Mouse (Mus musculus): Measurements from ENCODE around the gene AC134908.4. TPM values are rescaled to one million over a fixed set of nuclear protein-coding genes. Genes with fewer than 3 reads are reported as not detected.
A peak's percentile ranks its signal among the peaks of the same experiment; 100 is the strongest.
"Not testable (repeated sequence)": the region's sequence is repeated elsewhere in the genome, so short reads cannot be mapped to it uniquely, and the experiment has no call there.

AC134908.4 gene
- total RNA-seq, 4 experiments from 2014 or later = 1.8 to 3.3 TPM; not detected in 2

DNA sequence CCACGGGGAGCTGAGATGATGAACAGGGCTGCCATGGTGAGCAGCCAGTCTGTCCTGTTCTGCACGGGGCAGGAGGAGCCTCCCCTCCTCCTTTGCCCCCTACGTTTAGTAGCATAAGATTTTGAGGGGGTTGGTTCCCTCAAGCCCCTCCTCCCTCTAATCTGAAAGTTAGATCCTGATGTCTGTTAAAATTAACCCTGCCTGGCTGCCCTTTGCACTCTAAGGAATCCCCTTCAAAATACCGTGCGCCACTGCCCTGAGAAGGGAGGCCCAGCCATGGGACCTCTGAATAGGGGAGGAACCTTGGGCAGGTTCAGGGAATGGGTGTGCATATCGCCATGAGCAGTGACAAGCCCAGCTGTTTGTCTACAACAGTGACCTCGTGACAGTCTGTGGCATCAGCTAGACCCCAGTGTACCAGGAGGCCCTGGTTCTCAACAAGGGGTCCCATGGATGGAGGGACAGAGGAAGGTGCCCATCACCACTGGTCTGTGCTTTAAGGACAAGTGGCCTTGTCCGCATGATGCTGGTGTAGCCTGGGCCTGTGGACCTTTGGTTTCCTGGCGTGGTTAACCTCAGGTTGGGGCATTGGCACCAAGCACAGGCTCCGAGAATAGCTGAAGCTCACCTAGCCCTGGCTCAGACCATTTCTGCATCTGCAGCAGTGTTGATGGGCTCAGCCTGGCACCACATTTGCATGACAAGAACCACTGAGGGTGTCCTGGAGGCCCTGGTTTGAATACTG lies 20.0 kb downstream of the AC134908.4 start:
- DNase-seq (ENCODE audit: low spot score in 2 of 2) = no peak

GRCm38 (mm10) chr17:25773549-25774120 lies 21.8 kb downstream of the AC134908.4 start, which contains the start of gene Narfl:
Narfl (plus strand) TSS chr17:25773776.
- peak; percentile 94 to 97 for DNase-seq (ENCODE audit: low spot score in 2 of 2)

DNA sequence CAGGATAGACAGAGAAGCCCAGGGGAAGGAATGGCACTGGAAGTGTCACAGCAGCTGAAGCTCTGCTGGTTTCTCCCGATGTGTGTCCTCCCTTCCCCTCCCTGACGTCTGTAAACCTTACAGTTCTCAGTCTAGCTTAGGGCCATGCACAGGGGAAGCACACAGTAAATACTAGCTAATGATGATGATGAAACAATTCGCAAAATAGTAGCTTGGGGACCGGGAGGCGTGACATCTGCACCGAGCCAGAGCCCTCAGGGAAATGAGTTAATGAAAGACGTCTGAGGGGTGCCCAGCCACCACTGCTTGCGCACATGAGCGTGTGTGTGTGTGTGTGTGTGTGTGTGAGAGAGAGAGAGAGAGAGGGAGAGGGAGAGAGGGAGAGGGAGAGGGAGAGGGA lies 26.1 kb downstream of the AC134908.4 start:
- no peak for DNase-seq (ENCODE audit: low spot score in 2 of 2)

DNA sequence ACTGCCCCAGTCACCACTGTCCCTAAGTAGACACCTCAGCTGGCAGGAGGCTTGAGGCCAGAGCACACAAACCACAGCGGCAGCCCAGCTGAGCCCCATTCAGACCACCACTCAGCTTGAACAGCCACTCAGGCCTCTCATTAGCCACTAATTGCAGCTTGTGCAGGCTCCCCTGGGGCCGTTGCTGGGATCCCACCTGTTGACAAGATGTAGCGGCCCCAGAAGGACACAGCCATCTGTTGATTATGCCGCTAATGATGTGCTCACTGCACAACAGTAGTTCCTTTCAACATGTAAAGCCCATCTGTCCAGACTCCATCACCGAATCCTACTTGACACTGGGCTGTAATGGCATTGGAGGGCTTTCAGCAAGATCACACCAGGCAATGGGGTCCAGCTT lies 29.6 kb downstream of the AC134908.4 start:
- no peak for DNase-seq (ENCODE audit: low spot score in 2 of 2)

- no peak for DNase-seq (ENCODE audit: low spot score in 2 of 2)
Measured at GRCm38 (mm10) chr17:25762591-25762990, 32.9 kb downstream of the AC134908.4 start.

DNA sequence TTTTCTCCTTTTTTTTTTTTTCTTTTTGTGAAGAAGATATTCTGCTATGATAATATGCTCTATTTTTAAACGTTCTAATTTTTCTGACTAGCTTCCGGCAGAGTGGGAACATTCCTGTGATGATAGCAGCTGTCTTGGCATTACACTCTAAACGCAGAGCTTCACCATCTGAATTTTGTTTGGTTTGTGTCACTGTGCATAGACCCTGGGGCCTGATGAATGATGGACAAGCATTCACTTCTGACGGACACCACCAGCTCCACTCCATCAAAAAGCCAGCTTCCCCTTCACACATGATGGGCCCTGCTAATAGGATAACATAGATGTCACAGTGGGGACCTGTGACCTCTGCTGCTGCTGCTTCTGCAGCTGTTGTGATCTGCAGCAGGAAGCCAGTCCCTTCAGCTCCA lies 33.9 kb downstream of the AC134908.4 start:
- no peak for DNase-seq (ENCODE audit: low spot score in 2 of 2)

- DNase-seq (ENCODE audit: low spot score in 2 of 2) = no peak
Measured at GRCm38 (mm10) chr17:25760148-25760547, 35.3 kb downstream of the AC134908.4 start.

DNA sequence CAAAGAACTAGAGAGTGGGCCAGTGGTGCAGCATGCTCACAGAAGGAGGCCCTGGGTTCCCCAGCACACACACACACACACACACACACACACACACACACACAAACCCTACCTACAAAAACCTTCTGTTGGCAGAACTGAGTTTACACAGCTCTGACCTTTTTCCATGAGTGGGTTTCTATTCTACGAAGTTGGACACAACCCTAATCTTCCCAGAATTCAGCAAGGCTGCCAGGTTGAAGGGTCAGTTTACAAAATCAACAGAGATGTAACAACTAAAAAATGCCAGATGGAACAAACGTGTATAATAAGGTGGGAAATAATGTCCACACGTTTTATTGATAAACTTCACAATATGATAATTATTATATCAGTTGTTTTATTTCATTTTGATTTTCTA lies 37.8 kb downstream of the AC134908.4 start:
- DNase-seq (ENCODE audit: low spot score in 2 of 2) = no peak

- no peak for DNase-seq (ENCODE audit: low spot score in 2 of 2)
Measured at GRCm38 (mm10) chr17:25756378-25757242, 38.8 kb downstream of the AC134908.4 start.

- no peak for DNase-seq (ENCODE audit: low spot score in 2 of 2)
Measured at GRCm38 (mm10) chr17:25755627-25756377, 39.7 kb downstream of the AC134908.4 start.

DNA sequence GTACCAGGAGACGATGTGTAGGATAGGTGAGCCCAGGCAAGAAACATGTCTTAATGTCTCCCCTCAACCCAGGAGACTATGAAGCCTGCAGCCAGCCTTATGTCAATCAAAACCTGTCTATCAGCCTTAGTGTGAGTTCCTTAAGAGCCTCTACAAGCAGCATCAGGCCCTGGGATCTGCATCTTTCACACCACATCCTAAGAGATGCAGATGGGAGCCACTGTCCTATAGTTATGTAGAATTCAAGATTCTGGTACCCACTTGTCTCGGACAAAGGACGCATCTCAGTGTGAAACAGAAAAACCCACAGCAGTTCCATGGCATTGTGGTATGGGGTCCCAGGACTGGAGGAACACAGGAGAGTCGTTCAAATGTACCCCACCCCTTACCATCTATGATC lies 40.4 kb downstream of the AC134908.4 start:
- DNase-seq (ENCODE audit: low spot score in 2 of 2) = no peak

- DNase-seq (ENCODE audit: low spot score in 2 of 2) = no peak
Measured at GRCm38 (mm10) chr17:25754241-25754640, 41.2 kb downstream of the AC134908.4 start, which contains the start of gene Msln. Msln (minus strand) TSS chr17:25754378.

DNA sequence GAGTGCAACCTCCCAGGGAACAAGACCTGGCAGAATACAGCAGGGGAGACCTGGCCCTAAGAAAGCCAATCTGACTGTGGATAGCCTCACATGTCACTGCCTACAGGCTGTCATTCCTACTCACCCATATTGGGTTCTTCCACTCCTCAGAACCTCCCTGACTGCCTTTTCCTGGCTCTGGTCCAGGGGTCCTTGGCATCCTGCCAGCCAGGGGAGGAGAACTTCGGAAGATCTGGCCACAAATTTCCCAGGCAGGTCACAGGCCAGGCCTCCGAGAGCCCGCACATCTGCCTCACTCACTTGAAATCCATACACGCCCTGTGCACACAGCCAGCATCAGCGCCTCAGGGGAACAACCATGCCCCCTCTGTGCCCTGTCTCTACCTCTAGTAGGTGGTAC lies 44.0 kb downstream of the AC134908.4 start:
- no peak for DNase-seq (ENCODE audit: low spot score in 2 of 2)

GRCm38 (mm10) chr17:25749314-25749713 lies 46.1 kb downstream of the AC134908.4 start:
- DNase-seq (ENCODE audit: low spot score in 2 of 2) = no peak

DNA sequence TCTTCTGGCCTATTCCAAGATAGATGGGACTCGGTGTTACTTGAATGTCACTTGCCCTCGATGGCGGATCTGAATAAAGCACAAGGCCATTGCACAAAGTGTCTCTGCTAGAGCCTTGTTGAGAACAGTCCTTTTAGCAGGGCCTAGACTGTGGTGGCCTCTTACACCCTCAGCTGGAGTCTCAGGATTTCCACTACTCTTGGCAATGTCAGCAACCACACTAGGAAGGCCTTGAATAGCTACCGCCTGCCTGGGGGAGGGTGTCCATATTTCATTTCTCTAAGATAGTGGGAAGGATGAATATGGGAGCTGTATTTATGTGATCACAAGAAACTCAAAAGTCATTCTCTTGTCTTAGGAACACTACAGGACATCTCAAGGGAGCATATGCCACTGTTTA lies 47.2 kb downstream of the AC134908.4 start:
- no peak for DNase-seq (ENCODE audit: low spot score in 2 of 2)

GRCm38 (mm10) chr17:25744311-25744710 lies 51.1 kb downstream of the AC134908.4 start:
- no peak for DNase-seq (ENCODE audit: low spot score in 2 of 2)

DNA sequence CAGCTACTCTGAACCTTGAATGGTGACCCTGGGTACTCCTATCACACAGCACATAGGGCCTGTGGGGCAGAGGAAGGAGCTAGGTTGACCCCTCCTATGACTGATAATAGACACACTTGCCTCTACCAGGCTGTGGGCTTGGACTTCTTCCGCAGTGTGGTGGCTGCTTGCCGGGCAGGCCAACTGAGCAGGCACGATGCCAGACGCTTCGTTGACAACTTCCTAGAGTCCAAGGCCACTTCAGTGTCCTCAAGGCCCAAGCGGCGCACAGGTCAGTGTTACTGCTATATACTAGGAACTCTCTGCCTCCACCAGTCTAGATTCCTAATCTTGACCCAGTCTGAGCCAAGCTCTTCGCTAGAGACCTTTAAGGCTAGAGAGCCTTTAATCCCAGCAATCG lies 51.6 kb downstream of the AC134908.4 start:
- DNase-seq (ENCODE audit: low spot score in 2 of 2) = no peak

- DNase-seq (ENCODE audit: low spot score in 2 of 2) = not testable (repeated sequence)
Measured at GRCm38 (mm10) chr17:25741471-25741870, 54.0 kb downstream of the AC134908.4 start.

Data from left cerebral cortex, adult 8-10 months (tissue).